Mouse (Mus musculus): Measurements from ENCODE around the gene Inf2. TPM values are rescaled to one million over a fixed set of nuclear protein-coding genes. Genes with fewer than 3 reads are reported as not detected.

The Inf2 gene
- 87.3 and 106 TPM in 2 replicates for polyA plus RNA-seq (2012; rRNA removed)

DNA sequence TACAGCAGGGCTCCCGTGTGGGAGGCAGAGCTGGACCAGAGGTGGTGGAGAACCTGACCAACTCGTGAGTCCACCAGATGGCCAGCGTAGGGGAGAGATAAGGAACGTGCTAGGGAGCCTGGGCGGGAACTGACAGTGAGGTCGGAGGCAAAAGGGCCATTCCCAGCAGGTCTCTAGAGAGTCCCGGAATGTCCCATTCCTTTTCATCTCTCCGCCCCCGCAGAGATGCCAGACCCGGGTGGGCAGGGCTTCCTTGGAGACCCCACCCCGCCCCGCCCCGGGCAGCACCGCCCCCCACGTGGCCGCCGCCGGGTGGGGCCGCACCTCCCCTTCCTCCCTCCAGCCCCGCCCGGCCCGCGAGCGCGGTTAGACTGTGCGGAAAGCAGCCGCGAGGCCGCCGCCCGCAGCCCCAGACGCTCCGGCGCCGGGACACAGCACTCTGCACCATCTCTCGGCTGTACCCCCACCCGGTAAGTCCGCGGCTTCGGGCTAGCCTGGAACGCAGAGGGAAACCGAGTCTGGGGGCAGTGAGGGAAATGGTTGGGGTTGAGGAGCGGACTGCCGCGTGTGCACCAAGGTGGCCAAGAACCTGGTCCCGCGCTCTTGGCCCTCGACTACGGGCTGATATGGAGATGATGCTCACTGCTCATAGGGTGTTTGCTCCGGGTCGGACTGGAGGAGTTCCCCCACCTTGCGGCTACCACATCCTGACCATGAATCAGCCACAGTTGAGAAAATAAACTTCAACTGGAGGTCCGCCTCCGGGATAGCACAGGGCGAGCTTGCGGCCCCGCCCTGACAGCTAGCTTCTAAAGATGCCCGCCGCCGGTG is at the start of gene Inf2:
Gene Inf2, plus strand, starts transcription at position 359 of the 831 bp plus-strand sequence.
- DNase-seq (ENCODE audit: extremely low spot score in 1 of 2, low spot score in 1 of 2) = peak in 1 of 2 experiments; percentile 87

DNA sequence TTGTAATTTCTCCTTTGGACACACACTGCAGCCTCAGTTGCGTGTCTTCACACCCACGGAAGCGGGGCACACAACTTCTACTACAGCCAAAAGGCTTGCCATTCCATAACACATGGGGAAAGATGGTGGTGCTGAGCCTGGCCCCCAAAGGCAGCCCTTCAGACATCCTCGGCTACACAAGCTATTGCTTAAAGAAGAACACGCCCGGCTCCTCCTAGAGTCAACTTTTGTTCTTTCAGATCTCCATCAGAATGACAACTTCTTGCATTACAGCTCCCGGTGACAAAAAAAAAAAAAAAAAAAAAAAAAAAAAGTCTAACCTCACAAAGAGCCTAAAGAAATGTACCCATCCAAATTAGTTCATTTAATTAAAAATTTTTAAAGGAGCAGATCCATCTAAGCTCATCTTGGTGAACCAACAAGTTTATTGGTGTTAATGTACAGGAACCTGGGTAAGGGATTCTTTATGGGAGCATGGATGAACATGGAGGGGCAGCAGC is 49.1 kb upstream of the Inf2 start:
- DNase-seq (ENCODE audit: extremely low spot score in 1 of 2, low spot score in 1 of 2) = no peak

DNA sequence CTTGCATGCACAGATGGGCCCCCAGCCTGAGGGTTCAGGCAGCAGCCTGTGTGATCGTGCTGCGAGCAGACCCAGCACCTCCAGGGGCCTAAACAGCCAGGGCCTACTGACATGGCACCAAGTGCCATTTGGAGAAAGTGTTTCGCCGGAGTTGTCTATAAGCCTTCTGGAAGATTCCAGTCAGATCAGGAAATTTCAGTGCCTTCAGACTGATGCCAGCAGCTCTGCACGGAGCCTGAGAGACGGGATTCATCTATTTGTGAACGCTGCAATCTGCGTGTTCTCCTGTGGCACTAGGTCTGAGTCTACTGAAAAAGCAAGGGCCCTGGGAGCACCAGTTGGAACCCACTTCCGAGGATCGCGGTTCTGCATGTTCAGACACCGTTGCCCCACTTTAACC is 48.3 kb upstream of the Inf2 start:
- no peak for DNase-seq (ENCODE audit: extremely low spot score in 1 of 2, low spot score in 1 of 2)

DNA sequence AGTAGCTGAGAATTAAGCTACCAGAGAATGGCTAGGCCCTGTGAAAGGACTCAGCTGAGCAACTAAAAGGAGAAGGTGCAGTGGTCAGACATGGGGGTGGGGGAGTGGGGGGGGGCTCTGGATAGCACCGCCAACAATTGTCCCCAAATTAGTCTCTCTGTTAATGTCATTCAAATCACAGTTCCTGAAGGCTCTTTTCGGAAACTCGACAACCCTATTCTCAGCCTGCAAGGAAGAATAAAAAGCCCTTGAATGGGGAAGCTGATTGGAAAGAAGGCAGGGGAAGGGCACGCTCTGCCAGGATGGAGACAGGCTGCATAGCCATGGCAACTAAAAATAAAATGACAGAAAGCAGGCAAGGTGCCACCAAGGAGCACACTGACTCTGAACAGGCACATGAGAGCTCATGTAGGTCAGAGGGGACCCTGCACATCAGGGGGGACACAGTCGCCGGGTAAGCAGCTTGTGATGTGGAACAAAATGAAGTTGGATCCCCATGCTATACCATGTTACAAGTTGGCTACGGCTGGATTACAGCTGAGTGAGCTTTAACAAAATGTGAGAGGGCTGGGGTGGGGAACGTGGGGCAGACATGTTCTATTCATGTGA is 47.0 kb upstream of the Inf2 start:
- DNase-seq (ENCODE audit: extremely low spot score in 1 of 2, low spot score in 1 of 2) = peak in 1 of 2 experiments; percentile 58

DNA sequence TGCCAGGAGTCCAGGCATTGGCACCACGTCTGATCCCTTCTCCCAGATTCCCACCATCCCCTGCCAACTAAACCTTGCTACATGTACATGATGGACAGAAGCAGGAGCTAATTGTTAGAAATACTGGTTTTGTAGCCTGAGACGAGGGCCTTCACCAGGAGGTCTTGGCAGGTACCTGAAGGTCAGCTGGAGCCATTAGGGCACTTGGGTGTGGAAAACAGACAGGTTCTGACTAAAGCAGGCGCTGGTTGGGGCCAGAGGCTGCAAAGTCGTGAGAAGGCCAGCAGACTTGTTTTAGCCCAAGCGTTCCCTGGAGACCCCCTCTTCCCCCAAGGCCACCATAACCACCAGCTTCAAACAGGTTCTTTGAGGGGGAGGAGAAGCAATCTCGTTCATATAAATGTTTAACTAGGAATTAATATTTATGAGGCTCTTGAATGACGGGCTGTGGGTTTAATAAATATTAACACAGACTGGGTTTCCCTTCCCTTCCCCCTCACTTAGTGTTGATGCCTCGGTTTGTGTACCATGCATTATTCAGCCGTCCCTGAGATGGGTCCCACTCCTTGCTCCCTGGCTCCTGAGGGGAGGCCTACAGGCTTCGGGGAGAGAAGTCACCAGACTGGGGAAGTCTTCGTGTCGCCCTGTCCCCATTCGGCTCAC is 46.2 kb upstream of the Inf2 start:
- no peak for DNase-seq (ENCODE audit: extremely low spot score in 1 of 2, low spot score in 1 of 2)

DNA sequence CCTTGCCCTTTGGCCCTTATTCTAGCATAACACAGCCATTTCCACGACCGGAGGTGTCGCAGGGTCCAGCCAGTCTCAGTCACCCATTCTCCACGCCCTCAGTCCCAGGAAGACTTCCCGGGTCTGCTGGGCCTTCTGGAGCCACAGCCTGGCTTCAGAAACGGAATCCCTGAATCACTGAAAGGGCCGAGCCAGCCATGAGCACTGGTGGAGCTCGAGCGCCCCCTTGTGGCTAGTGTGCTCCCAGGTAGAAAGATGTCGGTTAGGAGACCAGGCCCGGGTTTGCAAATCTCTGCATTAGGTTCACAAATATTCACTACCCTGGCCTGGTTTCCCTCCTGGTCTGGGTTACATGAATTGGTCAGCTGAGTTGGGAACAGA is 45.7 kb upstream of the Inf2 start:
- peak; percentile 64 to 96 for DNase-seq (ENCODE audit: extremely low spot score in 1 of 2, low spot score in 1 of 2)

DNA sequence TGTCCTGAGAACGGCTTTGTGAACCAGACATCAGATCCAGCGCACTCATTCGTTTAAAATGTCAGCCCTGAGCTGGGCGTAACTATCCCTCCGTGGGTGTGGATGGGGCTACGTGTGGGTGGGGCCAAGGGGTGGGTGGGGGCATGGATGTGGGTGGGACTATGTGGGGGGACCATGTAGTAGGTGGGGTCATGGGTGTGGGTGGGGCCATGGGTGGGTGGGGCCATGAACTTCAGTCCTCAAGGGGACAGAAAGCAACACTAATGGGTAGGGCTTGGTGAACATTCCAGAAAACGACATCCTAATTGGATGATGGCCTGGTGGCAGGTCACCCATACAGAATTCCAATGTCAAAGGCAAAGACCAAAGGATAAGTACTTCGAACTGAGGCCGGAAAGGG is 44.6 kb upstream of the Inf2 start:
- no peak for DNase-seq (ENCODE audit: extremely low spot score in 1 of 2, low spot score in 1 of 2)

DNA sequence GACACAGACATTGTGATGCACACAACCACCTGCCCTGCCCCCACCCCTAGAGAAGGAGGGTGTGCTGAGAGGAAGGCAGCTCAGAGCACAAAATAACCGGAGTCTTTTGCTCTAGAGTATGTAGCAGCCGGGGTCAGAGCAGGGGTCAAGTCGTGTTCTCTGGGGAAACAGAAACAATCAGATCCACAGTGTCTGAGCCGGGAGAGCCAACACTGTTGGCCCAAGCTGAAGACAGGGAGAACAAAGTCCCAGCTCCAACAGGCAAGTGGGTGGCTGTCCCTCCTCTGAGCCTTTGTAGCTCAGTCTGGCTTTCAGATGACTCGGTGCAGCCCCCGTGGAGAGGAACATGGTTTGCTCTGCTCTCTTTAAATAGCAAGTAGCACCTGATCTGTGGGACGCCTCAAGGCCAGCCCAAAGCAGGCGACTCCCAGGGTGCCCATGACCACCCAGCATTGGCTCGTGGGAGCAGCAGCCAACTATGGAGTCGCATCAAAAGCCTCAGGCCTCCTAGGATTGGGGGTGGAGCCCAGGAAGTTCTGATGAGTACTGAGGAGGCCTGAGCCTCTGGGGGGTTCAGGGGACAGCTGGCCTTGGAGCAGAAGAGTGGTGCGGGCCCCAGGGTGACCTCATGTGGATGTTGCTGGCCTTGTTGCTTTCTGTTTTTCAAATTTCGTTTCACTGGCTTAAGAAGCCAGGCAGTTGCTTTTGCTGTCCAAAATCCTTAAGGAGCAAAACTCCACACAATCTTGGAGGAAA is 43.5 kb upstream of the Inf2 start:
- DNase-seq (ENCODE audit: extremely low spot score in 1 of 2, low spot score in 1 of 2) = no peak

DNA sequence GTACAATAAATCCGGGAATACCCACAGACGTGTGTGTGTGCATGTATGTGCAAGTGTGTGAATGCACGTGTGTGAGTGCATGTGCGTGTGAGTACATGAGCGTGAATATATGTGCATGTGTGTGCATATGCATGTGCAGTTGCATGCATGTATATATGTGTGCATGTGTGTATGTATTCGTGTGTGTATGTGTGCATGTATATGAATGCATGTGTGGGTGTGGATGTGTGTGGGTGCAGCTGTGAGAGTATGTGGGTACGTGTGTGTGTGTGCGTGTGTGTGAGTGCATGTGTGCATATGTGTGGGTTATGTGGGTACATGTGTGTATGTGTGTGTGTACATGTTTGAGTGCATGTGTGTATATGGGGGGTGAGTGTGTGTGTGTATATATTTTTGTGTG is 42.5 kb upstream of the Inf2 start:
- DNase-seq (ENCODE audit: extremely low spot score in 1 of 2, low spot score in 1 of 2) = no peak

DNA sequence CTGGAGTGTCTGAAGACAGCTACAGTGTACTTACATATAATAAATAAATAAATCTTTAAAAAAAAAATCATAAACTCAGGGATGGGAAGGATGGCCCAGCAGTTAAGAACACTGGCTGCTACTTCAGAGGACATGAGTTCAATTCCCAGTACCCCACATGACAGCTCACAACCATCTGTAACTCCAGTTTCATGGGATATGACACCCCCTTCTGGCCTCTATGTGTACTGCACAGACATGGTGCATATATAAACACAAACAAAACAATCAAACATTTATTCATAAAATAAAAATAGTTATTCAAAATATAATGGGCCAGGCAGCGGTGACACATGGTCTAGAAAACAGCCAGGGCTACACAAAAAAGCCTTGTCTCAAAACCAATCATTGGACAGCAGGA is 39.3 kb upstream of the Inf2 start:
- DNase-seq (ENCODE audit: extremely low spot score in 1 of 2, low spot score in 1 of 2) = no peak

DNA sequence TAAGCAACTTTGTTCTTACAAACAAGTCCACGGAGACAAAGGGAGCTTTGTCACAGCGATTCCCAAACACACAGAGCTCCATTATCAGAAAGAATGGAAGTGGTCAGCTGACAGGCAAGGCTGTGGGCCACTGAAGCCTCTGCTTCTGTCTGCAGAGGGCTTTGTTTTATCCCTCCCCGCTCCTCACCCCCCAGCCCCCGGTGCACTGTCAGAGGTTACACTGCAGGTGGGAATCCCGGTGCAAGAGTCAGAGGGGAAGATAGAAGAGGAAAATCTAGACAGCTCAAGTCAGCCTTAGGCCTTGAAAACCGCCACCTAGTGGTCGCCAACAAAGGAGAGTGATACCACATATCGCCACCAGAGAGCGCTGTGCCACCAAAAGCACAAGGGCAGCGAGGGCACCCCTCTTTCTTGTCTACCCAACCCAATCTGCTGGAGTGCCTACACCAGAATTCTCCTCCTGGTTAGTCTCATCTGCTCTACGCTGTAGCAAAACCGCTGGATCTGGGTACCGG is 36.7 kb upstream of the Inf2 start:
- DNase-seq (ENCODE audit: extremely low spot score in 1 of 2, low spot score in 1 of 2) = peak; percentile 84 to 98

DNA sequence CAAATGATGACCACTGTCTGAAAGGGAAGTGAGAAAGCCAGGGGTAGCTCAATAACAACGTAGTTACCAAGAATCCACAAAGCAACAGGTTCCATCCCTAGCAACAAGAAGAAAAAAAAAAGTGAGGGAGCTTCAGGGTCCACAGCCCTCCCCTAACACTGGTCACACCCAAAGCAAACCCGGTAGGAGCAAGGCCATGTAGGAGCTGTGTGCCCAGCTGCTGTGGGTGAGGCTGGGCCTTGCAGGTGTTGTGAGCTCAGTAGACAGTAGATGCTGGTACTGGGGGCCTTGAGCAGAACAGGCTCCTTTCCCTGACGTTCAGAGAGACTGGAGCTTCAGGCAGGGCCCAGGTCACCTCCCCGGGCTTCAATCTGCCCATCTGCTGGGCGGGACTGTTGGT is 36.1 kb upstream of the Inf2 start:
- DNase-seq (ENCODE audit: extremely low spot score in 1 of 2, low spot score in 1 of 2) = no peak

DNA sequence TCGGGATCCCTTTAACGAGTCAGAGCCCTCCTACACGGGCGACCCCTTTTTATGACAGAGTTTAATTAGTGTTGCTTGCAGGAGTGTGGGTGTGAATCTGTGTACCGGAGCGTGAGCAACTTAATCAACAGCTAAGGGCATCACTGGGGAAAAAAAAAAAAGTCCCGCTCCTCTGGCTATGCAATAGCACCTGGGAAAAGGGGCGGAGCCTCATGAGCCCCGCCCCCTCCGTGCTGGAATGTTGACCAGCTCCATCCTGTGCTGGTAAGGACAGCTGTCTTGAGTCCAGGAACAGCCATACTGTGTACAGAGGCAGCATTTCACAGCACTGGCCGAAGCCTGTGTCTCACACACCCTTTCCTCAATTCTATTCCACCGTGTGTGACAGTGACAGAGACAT is 33.7 kb upstream of the Inf2 start:
- DNase-seq (ENCODE audit: extremely low spot score in 1 of 2, low spot score in 1 of 2) = no peak

DNA sequence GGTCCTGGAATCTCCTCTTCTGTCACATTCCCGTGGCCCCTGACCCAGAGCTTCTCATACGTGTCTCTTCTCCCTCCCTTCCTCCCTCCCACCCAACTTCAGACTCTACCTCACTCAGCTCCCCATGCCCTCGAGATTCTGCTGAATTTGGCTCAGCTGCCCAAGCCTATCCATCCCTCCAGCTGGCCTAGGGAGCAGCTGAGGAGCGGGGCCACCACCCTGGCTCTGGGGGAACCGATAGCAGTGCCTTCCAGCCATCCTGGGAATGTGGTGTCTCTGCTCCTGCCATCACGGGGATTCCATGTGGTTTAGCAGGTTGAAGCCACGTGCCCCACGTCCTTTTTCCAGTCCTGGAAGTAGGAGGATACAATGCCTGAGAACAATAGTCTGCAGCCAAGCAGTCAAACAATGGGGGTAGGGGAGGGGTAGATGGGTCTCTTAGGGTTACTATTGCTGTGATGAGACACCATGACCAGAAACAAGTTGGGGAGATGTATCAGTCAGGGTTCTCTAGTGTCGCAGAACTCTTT is 32.0 kb upstream of the Inf2 start:
- DNase-seq (ENCODE audit: extremely low spot score in 1 of 2, low spot score in 1 of 2) = no peak

DNA sequence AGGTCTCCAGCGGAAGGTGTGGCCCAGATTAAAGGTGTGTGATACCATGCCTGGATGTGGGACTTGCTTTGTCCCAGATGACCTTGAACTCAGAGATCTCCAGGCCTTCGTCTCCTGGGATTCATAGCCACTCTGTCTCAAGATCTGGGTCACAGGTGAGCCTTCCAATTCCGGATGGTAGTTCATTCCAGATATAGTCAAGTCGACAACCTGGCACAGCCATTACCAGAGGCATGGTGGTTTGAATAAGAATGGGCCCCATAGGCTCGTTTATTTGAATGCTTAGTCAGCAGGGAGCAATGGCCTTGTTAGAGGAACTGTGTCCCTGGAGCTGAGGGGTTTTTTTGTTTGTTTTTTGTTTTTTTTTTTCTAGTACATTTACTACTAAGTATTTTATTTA is 31.4 kb upstream of the Inf2 start:
- DNase-seq (ENCODE audit: extremely low spot score in 1 of 2, low spot score in 1 of 2) = no peak

DNA sequence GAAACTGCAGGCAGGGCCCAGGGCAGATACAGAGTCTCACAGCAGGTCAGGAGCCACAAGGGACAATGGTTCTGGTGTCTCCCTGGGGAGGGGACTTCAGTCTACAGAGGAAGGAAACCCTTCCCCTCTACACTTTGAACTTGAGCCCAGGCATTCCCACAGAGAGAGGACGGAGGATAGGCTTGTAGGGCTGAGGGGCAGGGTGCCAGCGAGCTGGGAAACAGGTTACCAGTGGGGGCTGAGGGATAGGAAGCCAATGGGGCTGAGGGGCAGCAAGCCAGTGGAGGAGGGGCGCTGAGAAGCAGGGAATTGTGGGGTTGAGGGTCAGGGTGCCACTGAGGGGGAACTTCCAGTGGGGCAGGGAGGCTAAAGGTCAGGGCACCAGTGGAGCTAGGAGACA is 29.4 kb upstream of the Inf2 start:
- no peak for DNase-seq (ENCODE audit: extremely low spot score in 1 of 2, low spot score in 1 of 2)

DNA sequence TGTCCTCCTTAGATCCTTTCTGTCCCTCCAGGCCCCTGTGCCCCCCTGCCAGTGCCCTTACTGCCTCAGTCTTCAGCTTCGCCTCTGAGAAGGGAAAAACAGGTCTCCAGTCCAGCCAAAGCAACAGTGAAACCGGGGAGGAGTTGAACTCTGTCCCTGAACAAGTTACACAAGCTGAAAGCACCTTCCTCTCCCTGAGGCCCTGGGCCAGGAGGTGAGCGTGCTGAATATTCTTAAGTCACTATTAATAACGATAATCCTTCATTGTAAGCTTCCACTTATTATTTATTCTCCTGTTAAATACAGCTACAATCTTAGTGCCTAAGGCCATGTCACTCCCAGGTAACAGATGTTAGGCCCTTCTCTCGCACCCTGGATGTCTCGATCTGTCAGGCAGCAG is 28.9 kb upstream of the Inf2 start:
- no peak for DNase-seq (ENCODE audit: extremely low spot score in 1 of 2, low spot score in 1 of 2)

DNA sequence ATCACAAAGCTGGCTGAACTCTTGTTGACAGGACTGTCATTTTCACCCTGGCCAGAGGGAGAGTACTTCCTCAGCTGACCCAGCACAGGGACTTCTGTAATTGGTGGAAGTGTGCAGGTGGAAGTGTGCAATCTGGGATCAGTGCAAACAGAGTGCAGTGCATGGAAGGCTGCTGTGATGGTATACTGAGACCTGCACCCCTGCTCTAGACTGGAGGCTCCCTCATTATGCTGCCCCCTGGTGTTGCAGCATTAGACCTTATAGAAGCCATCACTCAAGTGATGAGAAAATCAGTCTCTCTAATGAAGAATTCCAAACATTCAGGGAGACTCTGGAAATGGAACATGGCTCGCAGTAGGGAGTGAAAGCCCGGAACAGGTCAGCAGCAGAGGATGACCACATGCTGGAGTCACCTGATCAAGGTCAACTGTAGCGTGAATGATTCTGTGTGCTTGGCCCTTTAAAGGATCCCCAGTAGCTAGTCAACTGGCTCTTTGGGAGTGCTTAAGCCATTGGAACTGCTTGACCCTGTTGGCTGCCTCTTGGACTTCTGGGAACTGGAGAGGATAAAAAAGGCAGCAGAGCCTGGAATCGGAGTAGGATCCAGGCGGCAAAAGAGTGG is 28.3 kb upstream of the Inf2 start:
- no peak for DNase-seq (ENCODE audit: extremely low spot score in 1 of 2, low spot score in 1 of 2)

DNA sequence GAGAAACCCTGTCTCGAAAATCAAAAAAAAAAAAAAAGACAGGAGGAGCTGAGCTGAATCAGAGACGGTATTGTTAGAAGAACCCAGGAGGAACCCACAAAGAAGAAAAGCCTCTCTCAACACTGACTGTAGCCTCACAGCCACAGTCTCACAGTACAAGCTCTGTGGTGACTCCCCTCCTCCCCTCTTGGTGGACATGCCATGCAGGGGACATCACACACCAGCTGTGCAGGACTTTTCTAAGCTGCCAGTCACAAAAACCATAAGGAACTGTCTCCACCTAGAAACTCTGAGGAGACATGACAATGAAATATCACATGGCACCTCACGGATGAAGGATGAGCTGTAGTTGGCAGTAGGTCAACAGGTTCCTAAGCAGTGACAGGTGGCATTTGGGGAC is 27.4 kb upstream of the Inf2 start:
- DNase-seq (ENCODE audit: extremely low spot score in 1 of 2, low spot score in 1 of 2) = no peak

DNA sequence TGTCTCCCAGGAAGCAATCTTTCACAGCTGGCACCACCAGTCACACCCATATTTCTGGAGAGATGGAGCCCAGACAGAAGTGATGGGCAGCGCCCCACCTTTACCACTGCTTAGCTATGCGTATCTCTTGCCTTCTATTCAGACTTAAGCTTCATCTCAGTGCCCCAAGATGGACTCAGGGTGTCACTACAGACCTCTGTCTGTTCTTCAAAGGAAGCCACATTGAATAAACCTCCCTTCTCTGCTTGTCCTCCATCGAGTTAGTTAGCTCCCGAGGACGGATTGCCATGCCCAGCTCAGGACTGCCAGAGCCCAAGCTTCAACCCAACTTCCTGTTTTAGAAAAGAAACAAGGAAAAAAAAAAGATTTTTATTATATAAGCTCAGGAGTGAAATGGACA is 26.1 kb upstream of the Inf2 start:
- no peak for DNase-seq (ENCODE audit: extremely low spot score in 1 of 2, low spot score in 1 of 2)
